Mouse (Mus musculus) cerebellum, postnatal 10 days (tissue): ENCODE results near the gene Fgfrl1.
"Not testable (repeated sequence)": the region's sequence is repeated elsewhere in the genome, so short reads cannot be mapped to it uniquely, and the experiment has no call there.

Experiments
- DNase-seq, 2 experiments: peaks; one replicate each; pipeline ENCODE4 v3.0.0; 2021; ENCODE audit warnings: mixed read lengths in 2 of 2

Gene Fgfrl1

GRCm38 (mm10) chr5:108701341-108702021 lies 9.3 kb downstream of the Fgfrl1 start:
- DNase-seq, result no peak

- DNase-seq, result no peak
These were observed 11.8 kb downstream of the Fgfrl1 start for GRCm38 (mm10) chr5:108703754-108704626.

GRCm38 (mm10) chr5:108707758-108708157 lies 15.6 kb downstream of the Fgfrl1 start:
- DNase-seq, result no peak

GRCm38 (mm10) chr5:108708419-108708818 lies 16.2 kb downstream of the Fgfrl1 start:
- no peak for DNase-seq

GRCm38 (mm10) chr5:108708981-108709731 lies 17.0 kb downstream of the Fgfrl1 start:
- DNase-seq, result no peak

GRCm38 (mm10) chr5:108711968-108712367 lies 19.8 kb downstream of the Fgfrl1 start:
- no peak for DNase-seq

- DNase-seq, result no peak
These were observed 20.9 kb downstream of the Fgfrl1 start for GRCm38 (mm10) chr5:108713096-108713495.

GRCm38 (mm10) chr5:108713691-108714090 lies 21.5 kb downstream of the Fgfrl1 start:
- DNase-seq, result peak; percentile 45 to 46

GRCm38 (mm10) chr5:108714149-108714548 lies 22.0 kb downstream of the Fgfrl1 start:
- DNase-seq, result peak; percentile 76 to 81

- no peak for DNase-seq
These were observed 23.8 kb downstream of the Fgfrl1 start for GRCm38 (mm10) chr5:108715974-108716373.

GRCm38 (mm10) chr5:108718051-108718450 lies 25.9 kb downstream of the Fgfrl1 start:
- DNase-seq, result peak; percentile 76 to 85

- DNase-seq, result no peak
These were observed 27.6 kb downstream of the Fgfrl1 start for GRCm38 (mm10) chr5:108719761-108720160.

GRCm38 (mm10) chr5:108724006-108724405 lies 31.8 kb downstream of the Fgfrl1 start:
- no peak for DNase-seq

GRCm38 (mm10) chr5:108726557-108727248 lies 34.5 kb downstream of the Fgfrl1 start:
- peak; percentile 87 to 89 for DNase-seq

- no peak for DNase-seq
These were observed 35.2 kb downstream of the Fgfrl1 start for GRCm38 (mm10) chr5:108727425-108727824.

GRCm38 (mm10) chr5:108741844-108742243 lies 49.7 kb downstream of the Fgfrl1 start:
- DNase-seq, result no peak

GRCm38 (mm10) chr5:108742596-108742995 lies 50.4 kb downstream of the Fgfrl1 start:
- DNase-seq, result no peak

GRCm38 (mm10) chr5:108743856-108744255 lies 51.7 kb downstream of the Fgfrl1 start:
- DNase-seq, result peak; percentile 18 to 19

- DNase-seq, result no peak
These were observed 52.4 kb downstream of the Fgfrl1 start for GRCm38 (mm10) chr5:108744629-108745028.

GRCm38 (mm10) chr5:108750328-108751210 lies 58.4 kb downstream of the Fgfrl1 start:
- no peak for DNase-seq

- DNase-seq, result not testable (repeated sequence)
These were observed 59.1 kb downstream of the Fgfrl1 start for GRCm38 (mm10) chr5:108751258-108751657.
